Mouse (Mus musculus) gastrocnemius, postnatal 25 days (tissue): ENCODE results near the gene Stard10. TPM values are rescaled to one million over a fixed set of nuclear protein-coding genes. Genes with fewer than 3 reads are reported as not detected.
A peak's percentile ranks its signal among the peaks of the same experiment; 100 is the strongest.

Experiments
- DNase-seq: peaks from one replicate; pipeline ENCODE4 v3.0.0; 2022
- total RNA-seq, 2 experiments: library from RNA; stranded (reverse); gene quantifications; 1 replicate in 1 of 2; 2 replicates in 1 of 2; pipeline ENCODE4 v1.2.3; 2021

The Stard10 gene
- total RNA-seq, 2 experiments from 2014 or later = 36.9 to 42.3 TPM

- no peak for DNase-seq
Observed at GRCm38 (mm10) chr7:101302691-101303090, 14.2 kb upstream of the Stard10 start.

- no peak for DNase-seq
Observed at GRCm38 (mm10) chr7:101306841-101307240, 10.0 kb upstream of the Stard10 start.

GRCm38 (mm10) chr7:101309985-101310326, 6.9 kb upstream of the Stard10 start:
- no peak for DNase-seq

- DNase-seq = peak; percentile 96
Observed at GRCm38 (mm10) chr7:101310327-101311028, 6.4 kb upstream of the Stard10 start.

GRCm38 (mm10) chr7:101311061-101311460, 5.8 kb upstream of the Stard10 start:
- no peak for DNase-seq

GRCm38 (mm10) chr7:101313033-101313432, 3.9 kb upstream of the Stard10 start:
- no peak for DNase-seq

GRCm38 (mm10) chr7:101314396-101314795, 2.5 kb upstream of the Stard10 start:
- no peak for DNase-seq

- DNase-seq = no peak
Observed at GRCm38 (mm10) chr7:101315699-101316098, 1.2 kb upstream of the Stard10 start.

- no peak for DNase-seq
Observed at GRCm38 (mm10) chr7:101316591-101317001, 290 bp upstream of the Stard10 start.

- no peak for DNase-seq
Observed at GRCm38 (mm10) chr7:101318848-101319247, 2.0 kb downstream of the Stard10 start.

- DNase-seq = no peak
Observed at GRCm38 (mm10) chr7:101319796-101320195, 2.9 kb downstream of the Stard10 start.

GRCm38 (mm10) chr7:101320399-101321217, 3.7 kb downstream of the Stard10 start:
- DNase-seq = no peak

GRCm38 (mm10) chr7:101321218-101321827, 4.4 kb downstream of the Stard10 start:
- no peak for DNase-seq

- DNase-seq = no peak
Observed at GRCm38 (mm10) chr7:101323141-101323594, 6.3 kb downstream of the Stard10 start.

GRCm38 (mm10) chr7:101324142-101324962, 7.5 kb downstream of the Stard10 start:
- DNase-seq = peak; percentile 41

- DNase-seq = no peak
Observed at GRCm38 (mm10) chr7:101326006-101326405, 9.1 kb downstream of the Stard10 start.

- DNase-seq = no peak
Observed at GRCm38 (mm10) chr7:101327263-101327662, 10.4 kb downstream of the Stard10 start.

GRCm38 (mm10) chr7:101327786-101328185, 10.9 kb downstream of the Stard10 start:
- DNase-seq = no peak

- peak; percentile 37 for DNase-seq
Observed at GRCm38 (mm10) chr7:101328621-101329158, 11.8 kb downstream of the Stard10 start.

GRCm38 (mm10) chr7:101329606-101330005, 12.7 kb downstream of the Stard10 start:
- no peak for DNase-seq

GRCm38 (mm10) chr7:101330074-101330840, 13.4 kb downstream of the Stard10 start:
- DNase-seq = no peak
